Mouse (Mus musculus) thymus, adult 2 months (tissue): ENCODE data around the gene Itgb7. TPM values are rescaled to one million over a fixed set of nuclear protein-coding genes. Genes with fewer than 3 reads are reported as not detected.

Source experiments
- DNase-seq: peaks from one replicate; pipeline ENCODE4 v3.0.0; 2021
- H3K27ac ChIP-seq: fragments of 200-500 bp; 2 replicates; pipeline ENCODE4 v1.5.1; 2012; ENCODE audit warnings: low read length, control low read depth; ENCODE audit not compliant: control insufficient read depth, insufficient read depth
- H3K27me3 ChIP-seq: fragments of 200-500 bp; 2 replicates; pipeline ENCODE4 v1.6.1; 2012; ENCODE audit warnings: mild to moderate bottlenecking, low read length, moderate library complexity, mixed read lengths; ENCODE audit not compliant: control insufficient read depth, insufficient read depth
- H3K36me3 ChIP-seq: fragments of 200-500 bp; 2 replicates; pipeline ENCODE4 v1.6.1; 2012; ENCODE audit warnings: mild to moderate bottlenecking, low read length, moderate library complexity; ENCODE audit not compliant: control insufficient read depth, insufficient read depth
- H3K4me1 ChIP-seq: fragments of 200-500 bp; replicated peaks from 2 replicates; pipeline ENCODE4 v1.6.1; 2012; ENCODE audit warnings: low read length; ENCODE audit not compliant: control insufficient read depth, insufficient read depth
- H3K4me3 ChIP-seq: fragments of 200-500 bp; 2 replicates; pipeline ENCODE4 v1.5.1; 2012; ENCODE audit warnings: mild to moderate bottlenecking, low read length, control low read depth, moderate library complexity; ENCODE audit not compliant: control insufficient read depth, insufficient read depth
- CTCF ChIP-seq: fragments of 200-500 bp; IDR thresholded peaks from 2 replicates; pipeline ENCODE4 v1.5.1; 2012; ENCODE audit warnings: mild to moderate bottlenecking, control low read depth, low read length, moderate library complexity, borderline replicate concordance; ENCODE audit not compliant: control insufficient read depth, poor library complexity, insufficient read depth; ENCODE audit errors: extremely low read depth
- POLR2A ChIP-seq: fragments of 200-500 bp; IDR thresholded peaks from 2 replicates; pipeline ENCODE4 v1.6.1; 2012; ENCODE audit warnings: mild to moderate bottlenecking, low read length, control low read depth, moderate library complexity; ENCODE audit not compliant: control insufficient read depth, poor library complexity, insufficient read depth; ENCODE audit errors: extremely low read depth
- WGBS: fragments of 180-500 bp; shearing (Covaris S2); methylation state at CpG from one replicate; pipeline ENCODE4 v1.1.7; 2018; 5-methylcytosine and 5-hydroxymethylcytosine counted together
- polyA plus RNA-seq: library from polyadenylated mRNA; depleted of rRNA; stranded (reverse); fragments of >200 nt; gene quantifications from 2 replicates; pipeline ENCODE4 v1.2.3, GENCODE M21; 2012; rRNA removed

Gene Itgb7
- polyA plus RNA-seq, 1 experiment: 82.8 TPM

DNA sequence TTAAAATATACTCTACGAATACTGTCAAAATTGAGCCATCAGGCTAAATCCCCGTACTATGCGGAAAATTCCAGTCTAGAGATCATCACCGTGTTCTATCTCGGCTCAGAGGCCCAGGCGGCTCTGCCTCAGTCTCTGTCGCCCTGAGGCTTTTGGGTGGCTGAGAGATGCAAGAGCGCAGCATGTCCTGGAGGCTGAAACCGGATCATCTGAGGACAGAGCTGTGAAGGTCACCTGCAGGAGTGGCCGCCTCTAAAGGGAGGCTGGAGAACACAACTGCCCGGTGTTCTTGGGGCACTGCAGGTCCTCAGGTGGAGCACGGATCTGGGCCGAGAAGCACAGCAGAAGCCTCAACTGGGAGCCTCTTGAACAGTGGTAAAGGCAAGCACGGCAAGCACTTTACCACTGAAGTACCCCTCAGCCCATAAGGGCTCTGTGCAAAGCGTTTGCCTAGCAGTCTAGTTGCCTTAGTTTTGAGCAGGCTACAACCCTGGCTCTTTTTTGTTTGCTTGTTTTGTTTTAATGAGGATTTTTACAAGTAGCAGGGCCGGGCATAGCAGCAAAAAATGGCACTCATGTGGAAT lies 55.9 kb downstream of the Itgb7 start:
- no peak overlapping the region for H3K4me3 ChIP-seq
- peaks cover 2% of the 10 kb centered on the region; the same call in 1 of the 2 replicates for H3K4me1 ChIP-seq
- DNase-seq: no peak
- no peak for TF ChIP-seq CTCF
- TF ChIP-seq POLR2A: no peak
- WGBS: 97% methylated on average over 16 of the region's 16 CpGs
- H3K27ac ChIP-seq: no peak overlapping the region
- H3K36me3 ChIP-seq: no peaks in the 10 kb centered on the region
- H3K27me3 ChIP-seq: no peaks in the 10 kb centered on the region

DNA sequence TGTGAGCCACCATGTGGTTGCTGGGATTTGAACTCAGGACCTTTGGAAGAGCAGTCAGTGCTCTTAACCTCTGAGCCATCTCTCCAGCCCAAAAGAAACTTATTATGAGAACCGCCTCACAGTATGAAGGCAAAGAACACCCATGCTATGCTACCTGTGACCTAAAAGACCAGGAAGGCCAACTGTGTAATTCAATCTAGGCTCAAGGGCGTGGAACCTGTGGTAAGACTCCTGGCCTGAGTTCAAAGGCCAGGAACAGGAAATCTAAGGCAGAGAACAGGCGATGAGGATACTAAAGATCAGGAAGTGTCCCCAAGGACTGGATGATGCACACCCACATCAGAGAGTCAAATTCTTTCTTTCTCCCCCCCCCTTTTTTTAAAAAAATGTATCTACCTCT lies 58.2 kb downstream of the Itgb7 start:
- 63% methylated on average over 3 of the region's 3 CpGs for WGBS
- Histone ChIP-seq H3K4me3 (no peak overlapping the region), H3K27me3 (no peaks in the 10 kb centered on the region), H3K36me3 (no peaks in the 10 kb centered on the region), H3K4me1 (peaks cover 2% of the 10 kb centered on the region; the same call in 1 of the 2 replicates), H3K27ac (no peak overlapping the region)
- TF ChIP-seq CTCF: no peak
- TF ChIP-seq POLR2A: no peak
- DNase-seq: no peak

DNA sequence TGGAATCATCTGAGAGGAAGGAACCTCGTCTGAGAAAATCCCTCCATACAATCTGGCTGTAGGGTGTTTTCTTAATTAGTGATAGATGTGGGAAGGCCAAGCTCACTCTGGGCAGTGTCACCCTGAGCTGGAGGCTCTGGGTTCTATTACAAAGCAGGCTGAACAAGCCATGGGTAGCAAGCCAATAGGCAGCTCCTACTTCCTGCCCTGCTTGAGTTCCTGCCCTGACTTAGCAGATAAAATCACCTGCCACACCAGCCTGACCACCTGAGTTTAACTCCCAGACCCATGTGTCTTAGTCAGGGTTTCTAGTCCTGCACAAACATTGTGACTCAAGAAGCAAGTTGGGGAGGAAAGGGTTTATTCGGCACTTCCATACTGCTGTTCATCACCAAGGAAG lies 62.7 kb downstream of the Itgb7 start:
- Histone ChIP-seq H3K36me3 (no peaks in the 10 kb centered on the region), H3K27ac (no peak overlapping the region), H3K4me1 (peaks cover 15% of the 10 kb centered on the region), H3K4me3 (no peak overlapping the region), H3K27me3 (no peaks in the 10 kb centered on the region)
- DNase-seq: no peak
- WGBS: 88% methylated on average over 2 of the region's 2 CpGs
- TF ChIP-seq CTCF (no peak), POLR2A (no peak)

DNA sequence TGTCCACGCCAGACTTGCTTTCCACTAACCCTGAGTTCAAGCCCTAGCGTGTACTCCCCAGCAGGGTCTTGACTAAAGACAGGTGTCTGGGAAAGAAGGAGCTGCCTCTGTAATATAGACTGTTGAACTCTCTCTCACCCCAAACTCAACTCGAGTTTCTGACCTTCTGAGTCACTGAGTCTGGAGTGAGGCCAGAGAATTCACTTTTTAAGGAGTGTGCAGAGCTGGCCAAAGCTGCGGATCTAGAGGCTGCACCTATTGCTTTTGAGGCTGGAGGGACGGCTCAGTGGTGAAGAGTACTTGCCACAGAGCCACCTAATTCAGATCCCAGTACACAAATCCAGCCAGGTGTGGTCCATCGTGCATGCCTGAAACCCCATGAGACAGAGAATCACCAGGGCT lies 64.1 kb downstream of the Itgb7 start:
- Histone ChIP-seq H3K36me3 (no peaks in the 10 kb centered on the region), H3K27me3 (no peaks in the 10 kb centered on the region), H3K4me1 (peaks cover 17% of the 10 kb centered on the region), H3K4me3 (no peak overlapping the region), H3K27ac (no peak overlapping the region)
- TF ChIP-seq CTCF (no peak), POLR2A (no peak)
- WGBS: 81% methylated on average over 6 of the region's 6 CpGs
- DNase-seq: no peak

Other genes with a start within 250 kb of the Itgb7 start
- gene Krt8, start 227.5 kb downstream of the Itgb7 start, polyA plus RNA-seq: 220 and 270 TPM in 2 replicates
- 197 and 219 TPM in 2 replicates for gene Krt18, start 203.8 kb downstream of the Itgb7 start, polyA plus RNA-seq
- gene Eif4b, start 158.2 kb downstream of the Itgb7 start, polyA plus RNA-seq: 99.3 and 108 TPM in 2 replicates
- gene Tns2, start 131.5 kb downstream of the Itgb7 start, polyA plus RNA-seq: 15.9 and 26.4 TPM in 2 replicates
- 40.8 and 43.1 TPM in 2 replicates for gene Spryd3, start 95.7 kb downstream of the Itgb7 start, polyA plus RNA-seq
- gene Igfbp6, start 87.6 kb downstream of the Itgb7 start, polyA plus RNA-seq: 17.8 and 30.2 TPM in 2 replicates
- 3.8 and 4.1 TPM in 2 replicates for gene Soat2, start 81.4 kb downstream of the Itgb7 start, polyA plus RNA-seq
- gene Zfp740, start 28.7 kb downstream of the Itgb7 start, polyA plus RNA-seq: 69.6 and 71.9 TPM in 2 replicates
- 77.6 and 82.1 TPM in 2 replicates for gene Csad, start 27.2 kb downstream of the Itgb7 start, polyA plus RNA-seq
- 18.9 and 23.7 TPM in 2 replicates for gene Rarg, start 25.6 kb upstream of the Itgb7 start, polyA plus RNA-seq
- 0.30 and 0.31 TPM in 2 replicates for gene Gm9918, start 38.6 kb upstream of the Itgb7 start, polyA plus RNA-seq
- 87.9 and 92.5 TPM in 2 replicates for gene Mfsd5, start 47.5 kb upstream of the Itgb7 start, polyA plus RNA-seq
- 51.5 and 55.6 TPM in 2 replicates for gene Espl1, start 64.3 kb upstream of the Itgb7 start, polyA plus RNA-seq
- gene Pfdn5, start 94.2 kb upstream of the Itgb7 start, polyA plus RNA-seq: 76.0 and 93.2 TPM in 2 replicates
- 104 and 105 TPM in 2 replicates for gene Myg1, start 99.8 kb upstream of the Itgb7 start, polyA plus RNA-seq
- gene Aaas, start 118.8 kb upstream of the Itgb7 start, polyA plus RNA-seq: 106 and 107 TPM in 2 replicates
- 0.13 and 0.23 TPM in 2 replicates for gene Sp7, start 135.2 kb upstream of the Itgb7 start, polyA plus RNA-seq
- gene Sp1, start 174.2 kb upstream of the Itgb7 start, polyA plus RNA-seq: 45.0 and 52.1 TPM in 2 replicates
- 0.65 and 1.7 TPM in 2 replicates for gene Amhr2, start 213.4 kb upstream of the Itgb7 start, polyA plus RNA-seq
- 109 and 123 TPM in 2 replicates for gene Prr13, start 227.1 kb upstream of the Itgb7 start, polyA plus RNA-seq
- 846 and 935 TPM in 2 replicates for gene Pcbp2, start 238.6 kb upstream of the Itgb7 start, polyA plus RNA-seq